Mouse (Mus musculus) embryonic facial prominence, embryonic 15.5 days (tissue): ENCODE results near the gene Hemgn. TPM values are rescaled to one million over a fixed set of nuclear protein-coding genes. Genes with fewer than 3 reads are reported as not detected.

ENCODE experiments used
- ATAC-seq: fragments of 200-750 bp; cut with Nextera tagmentation; 2 replicates; pipeline ENCODE4 v1.8.0; 2017; ENCODE audit warnings: low read depth, moderate TSS enrichment; ENCODE audit not compliant: insufficient number of reproducible peaks, low FRiP score, low TSS enrichment
- H3K27ac ChIP-seq: fragments of 300-500 bp; sonication (generic); replicated peaks from 2 replicates; pipeline ENCODE4 v1.5.1; 2015; ENCODE audit warnings: mild to moderate bottlenecking, inconsistent platforms
- H3K27me3 ChIP-seq: fragments of 300-500 bp; sonication (generic); 2 replicates; pipeline ENCODE4 v1.6.1; 2015; ENCODE audit warnings: inconsistent platforms
- H3K36me3 ChIP-seq: fragments of 300-500 bp; sonication (generic); 2 replicates; pipeline ENCODE4 v1.6.1; 2015; ENCODE audit warnings: mild to moderate bottlenecking, inconsistent platforms
- H3K4me1 ChIP-seq: fragments of 300-500 bp; sonication (generic); 2 replicates; pipeline ENCODE4 v1.6.1; 2015; ENCODE audit warnings: inconsistent platforms
- H3K4me2 ChIP-seq: fragments of 300-500 bp; sonication (generic); replicated peaks from 2 replicates; pipeline ENCODE4 v1.6.1; 2015; ENCODE audit warnings: mild to moderate bottlenecking, inconsistent platforms
- H3K4me3 ChIP-seq: fragments of 300-500 bp; sonication (generic); replicated peaks from 2 replicates; pipeline ENCODE4 v1.5.1; 2015; ENCODE audit warnings: mild to moderate bottlenecking, inconsistent platforms
- H3K9ac ChIP-seq: fragments of 300-500 bp; sonication (generic); 2 replicates; pipeline ENCODE4 v1.6.1; 2015; ENCODE audit warnings: inconsistent platforms
- H3K9me3 ChIP-seq: fragments of 300-500 bp; sonication (generic); replicated peaks from 2 replicates; pipeline ENCODE4 v1.6.1; 2016; ENCODE audit warnings: inconsistent platforms
- WGBS: fragments of 180-500 bp; shearing (Covaris S2); methylation state at CpG from one replicate; pipeline ENCODE4 v1.1.7; 2015; 5-methylcytosine and 5-hydroxymethylcytosine counted together
- polyA plus RNA-seq: library from polyadenylated mRNA; unstranded; fragments of >200 nt; fragmentation: Nextera tagmentation; extraction: Ambion mirVana; gene quantifications from 2 replicates; pipeline ENCODE4 v1.2.1, GENCODE M21; 2015

The Hemgn gene
- polyA plus RNA-seq, 1 experiment from 2014 or later: 1.0 TPM

DNA sequence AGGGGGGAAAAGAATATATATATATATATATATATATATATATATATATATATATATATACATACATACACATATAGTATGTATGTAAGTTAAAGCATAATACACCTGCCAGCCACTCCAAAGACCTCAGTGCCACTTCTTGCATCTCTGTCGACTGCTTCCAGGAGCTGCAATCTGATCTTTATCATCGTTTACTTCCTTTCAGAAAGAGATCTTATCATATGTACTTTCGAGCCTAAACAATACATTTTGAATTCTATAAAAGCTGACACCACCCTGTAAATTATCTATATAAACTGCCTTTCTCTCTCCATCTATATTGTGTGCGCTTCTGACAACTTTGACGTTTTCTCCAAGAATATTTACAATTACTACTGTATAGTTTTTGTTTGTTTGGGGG is 24.8 kb downstream of the Hemgn start:
- H3K4me1 ChIP-seq: no peaks in the 10 kb centered on the region
- peaks cover 18% of the 10 kb centered on the region; the same call in 1 of the 2 replicates for H3K36me3 ChIP-seq
- peak overlapping the region; percentile 63 for H3K4me2 ChIP-seq
- H3K9me3 ChIP-seq: no peaks in the 10 kb centered on the region
- 0 out of 2 replicates have a peak overlapping the region, but pooled peaks have one; percentile 6 for H3K9ac ChIP-seq
- H3K4me3 ChIP-seq: peak overlapping the region; percentile 74
- WGBS: 17% methylated on average over 5 of the region's 5 CpGs
- H3K27me3 ChIP-seq: no peaks in the 10 kb centered on the region
- peak overlapping the region; percentile 95 for H3K27ac ChIP-seq
- ATAC-seq: no peak

DNA sequence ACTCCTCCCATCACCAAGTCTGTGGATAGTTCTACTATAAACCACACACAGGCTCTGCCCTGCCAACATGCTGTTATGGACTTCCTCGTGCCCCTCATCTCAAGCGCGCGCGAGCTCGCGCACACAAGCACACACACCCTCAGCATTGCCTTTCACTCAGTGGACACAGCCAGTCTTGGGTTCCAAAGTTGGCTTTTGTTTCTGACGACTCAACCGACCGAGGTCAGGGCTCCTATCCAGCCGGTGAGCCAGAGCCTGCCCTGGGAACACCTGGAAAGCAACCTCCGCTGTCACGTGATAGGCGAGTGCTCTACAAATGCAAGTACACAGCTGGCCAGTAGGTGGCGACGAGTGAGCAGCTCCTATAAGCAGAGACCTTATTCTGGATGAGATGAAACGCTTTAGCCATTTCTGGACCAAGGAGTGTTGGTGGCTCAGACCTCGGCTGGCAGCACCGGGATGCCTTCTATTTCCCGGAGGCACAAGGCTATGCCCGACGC is 38.4 kb downstream of the Hemgn start:
- H3K9ac ChIP-seq: no peak overlapping the region
- H3K9me3 ChIP-seq: no peaks in the 10 kb centered on the region
- H3K36me3 ChIP-seq: peaks cover 24% of the 10 kb centered on the region
- 19% methylated on average over 22 of the region's 22 CpGs for WGBS
- no peak overlapping the region for H3K27ac ChIP-seq
- peak overlapping the region; percentile 69 for H3K4me2 ChIP-seq
- H3K4me3 ChIP-seq: peak overlapping the region; percentile 43
- H3K27me3 ChIP-seq: 0 out of 2 replicates have a peak, but pooled peaks cover under 1% of the 10 kb centered on the region
- H3K4me1 ChIP-seq: peaks cover 11% of the 10 kb centered on the region
- peak; percentile 51 for ATAC-seq

DNA sequence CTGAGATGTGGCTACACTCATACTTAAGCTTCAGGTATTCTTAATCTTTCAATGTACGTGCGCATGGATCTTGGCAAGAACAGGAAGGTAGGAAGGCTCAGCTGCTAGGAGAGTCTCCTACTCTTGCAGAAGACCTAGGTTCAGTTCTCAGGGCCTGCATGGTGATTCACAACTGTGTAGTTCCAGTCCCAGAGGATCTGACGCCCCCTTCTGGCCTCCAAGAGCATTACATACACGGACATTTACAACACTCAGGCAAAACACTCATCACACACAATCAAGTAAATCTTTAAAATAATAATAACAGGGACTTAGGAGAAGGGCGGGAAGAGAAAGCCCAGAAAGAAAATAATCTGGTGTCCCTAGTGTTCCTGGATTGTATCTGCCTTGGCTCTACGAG is 38.9 kb downstream of the Hemgn start:
- Histone ChIP-seq H3K36me3 (peaks cover 20% of the 10 kb centered on the region), H3K4me1 (peaks cover 11% of the 10 kb centered on the region), H3K4me3 (peak overlapping the region; percentile 43), H3K27me3 (0 out of 2 replicates have a peak, but pooled peaks cover 3% of the 10 kb centered on the region), H3K9ac (no peak overlapping the region), H3K9me3 (no peaks in the 10 kb centered on the region), H3K27ac (no peak overlapping the region), H3K4me2 (peak overlapping the region; percentile 69)
- 52% methylated on average over 6 of the region's 6 CpGs for WGBS
- ATAC-seq: no peak

DNA sequence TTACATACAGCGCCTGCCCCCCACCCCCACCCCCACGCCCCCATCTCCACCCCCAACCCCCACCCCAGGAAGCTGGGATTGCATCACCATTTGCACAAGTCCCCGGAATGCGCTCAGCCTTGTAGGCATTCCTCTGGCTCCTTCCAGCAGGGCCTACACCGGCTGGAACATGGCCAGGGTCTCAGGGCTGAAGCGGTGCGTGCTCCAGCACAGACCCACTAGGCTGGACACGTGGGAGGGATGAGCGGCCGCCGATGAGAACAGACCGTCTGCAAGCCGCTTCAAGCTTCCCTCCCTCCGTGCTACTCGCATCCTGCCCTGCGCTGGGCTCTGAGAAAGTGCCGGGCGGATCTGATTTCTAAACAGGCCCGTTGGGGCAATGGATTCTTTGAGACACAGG is 42.3 kb downstream of the Hemgn start:
- no peak overlapping the region for H3K9ac ChIP-seq
- peak overlapping the region; percentile 44 for H3K4me2 ChIP-seq
- ATAC-seq: peak; percentile 72; the same call in 1 of the 2 replicates
- H3K4me1 ChIP-seq: peaks cover 11% of the 10 kb centered on the region
- 1% methylated on average over 19 of the region's 19 CpGs for WGBS
- H3K27ac ChIP-seq: no peak overlapping the region
- H3K4me3 ChIP-seq: peak overlapping the region; percentile 18; the same call in 1 of the 2 replicates
- no peaks in the 10 kb centered on the region for H3K9me3 ChIP-seq
- no peaks in the 10 kb centered on the region for H3K36me3 ChIP-seq
- peaks cover 9% of the 10 kb centered on the region; the same call in 1 of the 2 replicates for H3K27me3 ChIP-seq

DNA sequence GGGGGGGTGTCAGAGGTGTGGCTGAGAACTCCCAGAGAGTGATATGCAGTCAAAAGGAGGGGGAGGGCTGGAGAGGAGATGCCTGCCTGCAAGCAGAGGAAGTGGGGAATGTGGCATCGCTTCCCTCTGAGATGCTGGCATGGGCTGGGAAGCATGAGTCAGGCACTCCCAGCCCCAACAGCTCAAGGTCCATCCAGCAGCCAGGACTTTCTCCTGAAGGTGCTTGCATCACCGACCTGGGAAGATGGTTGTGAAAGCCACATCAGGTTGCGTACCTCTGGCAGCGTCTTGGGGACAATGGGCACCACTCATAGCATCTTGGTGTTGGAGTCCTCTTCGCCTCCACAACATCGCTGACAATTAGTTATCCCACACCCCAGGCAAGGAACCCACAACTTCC is 42.9 kb downstream of the Hemgn start:
- Histone ChIP-seq H3K4me1 (peaks cover 11% of the 10 kb centered on the region), H3K36me3 (no peaks in the 10 kb centered on the region), H3K4me3 (no peak overlapping the region), H3K27me3 (peaks cover 9% of the 10 kb centered on the region; the same call in 1 of the 2 replicates), H3K27ac (no peak overlapping the region), H3K4me2 (no peak overlapping the region), H3K9ac (no peak overlapping the region), H3K9me3 (no peaks in the 10 kb centered on the region)
- 50% methylated on average over 6 of the region's 6 CpGs for WGBS
- ATAC-seq: no peak

DNA sequence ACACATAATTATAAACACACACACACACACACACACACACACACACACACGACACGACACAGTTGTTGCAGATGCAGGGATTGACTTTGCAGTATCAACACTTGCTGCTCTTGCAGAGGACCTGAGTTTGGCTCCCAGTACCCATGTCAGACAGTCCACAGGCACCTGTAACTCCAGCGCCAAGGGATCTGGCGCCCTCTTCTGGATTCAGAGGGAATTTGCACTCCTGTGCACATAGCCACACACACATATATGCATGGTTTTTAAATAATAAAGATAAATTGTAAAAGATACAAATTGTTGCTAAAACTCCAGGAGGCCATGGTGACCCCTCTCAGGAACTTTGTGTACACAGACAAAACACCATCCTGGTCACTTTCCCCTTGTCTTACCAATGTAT is 44.2 kb downstream of the Hemgn start:
- H3K27me3 ChIP-seq: peaks cover 9% of the 10 kb centered on the region; the same call in 1 of the 2 replicates
- no peaks in the 10 kb centered on the region for H3K36me3 ChIP-seq
- H3K4me2 ChIP-seq: no peak overlapping the region
- WGBS: 63% methylated on average over 4 of the region's 4 CpGs
- no peak overlapping the region for H3K9ac ChIP-seq
- ATAC-seq: no peak
- H3K27ac ChIP-seq: no peak overlapping the region
- no peak overlapping the region for H3K4me3 ChIP-seq
- H3K9me3 ChIP-seq: no peaks in the 10 kb centered on the region
- peaks cover 4% of the 10 kb centered on the region; the same call in 1 of the 2 replicates for H3K4me1 ChIP-seq

DNA sequence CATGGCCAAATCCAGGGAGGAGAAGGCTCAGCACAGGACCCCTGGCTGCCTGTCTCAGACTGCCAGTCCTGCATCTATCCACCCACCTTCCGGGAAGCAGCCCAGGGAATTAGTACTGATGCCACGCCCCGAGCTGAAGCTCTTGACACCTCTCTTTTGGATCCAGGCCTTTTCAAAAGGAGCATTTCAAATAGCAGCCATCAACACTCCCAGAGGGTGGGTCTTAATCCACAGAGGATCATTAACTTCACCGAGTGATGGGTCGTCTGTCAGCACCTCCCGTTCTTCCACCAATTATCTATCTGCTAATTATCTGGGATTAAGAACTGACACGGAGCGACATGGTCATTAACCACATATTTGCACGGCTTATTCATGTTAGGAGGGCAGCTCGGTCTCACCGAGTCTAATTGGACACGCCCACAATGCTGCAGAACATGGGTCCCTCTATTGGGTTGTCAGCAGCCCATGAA is 45.8 kb downstream of the Hemgn start:
- H3K27ac ChIP-seq: no peak overlapping the region
- H3K4me1 ChIP-seq: peaks cover 4% of the 10 kb centered on the region; the same call in 1 of the 2 replicates
- no peaks in the 10 kb centered on the region for H3K36me3 ChIP-seq
- no peak; the same call in 1 of the 2 replicates for ATAC-seq
- H3K27me3 ChIP-seq: peaks cover 9% of the 10 kb centered on the region; the same call in 1 of the 2 replicates
- no peak overlapping the region for H3K4me2 ChIP-seq
- WGBS: 16% methylated on average over 12 of the region's 12 CpGs
- no peak overlapping the region for H3K9ac ChIP-seq
- H3K4me3 ChIP-seq: no peak overlapping the region
- H3K9me3 ChIP-seq: no peaks in the 10 kb centered on the region

DNA sequence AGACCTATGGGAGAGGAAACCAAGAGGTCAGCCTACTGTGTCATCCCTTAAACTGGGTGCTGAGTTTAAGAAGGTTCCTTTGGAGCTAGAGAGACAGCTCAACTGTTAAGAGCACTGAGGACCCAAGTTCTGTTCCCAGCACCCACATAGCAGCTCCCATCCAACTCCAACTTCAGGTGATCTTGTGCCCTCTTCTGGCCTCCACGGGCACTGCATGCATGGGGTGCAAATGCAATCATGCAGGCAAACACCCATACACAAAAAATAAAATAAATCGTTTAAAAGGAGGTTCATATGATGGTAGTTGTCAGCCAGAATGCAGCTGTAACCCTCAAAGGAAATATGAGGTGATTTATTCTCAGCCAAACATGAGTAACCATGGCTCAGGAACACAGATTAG is 48.9 kb downstream of the Hemgn start:
- peaks cover 6% of the 10 kb centered on the region; the same call in 1 of the 2 replicates for H3K27me3 ChIP-seq
- H3K27ac ChIP-seq: no peak overlapping the region
- H3K4me3 ChIP-seq: no peak overlapping the region
- WGBS: 82% methylated on average over 2 of the region's 2 CpGs
- H3K9ac ChIP-seq: no peak overlapping the region
- no peaks in the 10 kb centered on the region for H3K36me3 ChIP-seq
- H3K9me3 ChIP-seq: no peaks in the 10 kb centered on the region
- no peaks in the 10 kb centered on the region for H3K4me1 ChIP-seq
- no peak for ATAC-seq
- no peak overlapping the region for H3K4me2 ChIP-seq

DNA sequence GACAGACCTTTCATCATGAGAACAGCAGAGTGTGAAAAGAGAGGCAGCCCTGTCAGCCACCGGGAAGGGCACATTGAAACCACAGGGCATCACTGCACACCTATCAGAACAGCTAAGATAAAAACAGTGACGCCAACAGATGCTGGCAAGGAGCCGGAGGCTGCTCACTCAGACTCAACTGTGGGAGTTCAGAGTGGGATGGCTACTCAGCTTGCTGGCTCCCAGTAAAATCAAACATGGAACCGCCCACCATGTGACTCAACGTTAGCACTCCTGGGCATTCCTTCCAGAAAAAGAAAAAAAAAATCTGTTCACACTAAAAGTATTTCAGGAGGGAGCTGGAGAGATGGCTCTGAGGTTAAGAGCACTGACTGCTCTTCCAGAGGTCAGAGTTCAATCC is 52.0 kb downstream of the Hemgn start:
- Histone ChIP-seq H3K4me2 (no peak overlapping the region), H3K27ac (no peak overlapping the region), H3K4me1 (no peaks in the 10 kb centered on the region), H3K27me3 (peaks cover 8% of the 10 kb centered on the region; the same call in 1 of the 2 replicates), H3K9me3 (no peaks in the 10 kb centered on the region), H3K9ac (no peak overlapping the region), H3K4me3 (no peak overlapping the region), H3K36me3 (no peaks in the 10 kb centered on the region)
- ATAC-seq: no peak
- WGBS: 73% methylated on average over 5 of the region's 5 CpGs

DNA sequence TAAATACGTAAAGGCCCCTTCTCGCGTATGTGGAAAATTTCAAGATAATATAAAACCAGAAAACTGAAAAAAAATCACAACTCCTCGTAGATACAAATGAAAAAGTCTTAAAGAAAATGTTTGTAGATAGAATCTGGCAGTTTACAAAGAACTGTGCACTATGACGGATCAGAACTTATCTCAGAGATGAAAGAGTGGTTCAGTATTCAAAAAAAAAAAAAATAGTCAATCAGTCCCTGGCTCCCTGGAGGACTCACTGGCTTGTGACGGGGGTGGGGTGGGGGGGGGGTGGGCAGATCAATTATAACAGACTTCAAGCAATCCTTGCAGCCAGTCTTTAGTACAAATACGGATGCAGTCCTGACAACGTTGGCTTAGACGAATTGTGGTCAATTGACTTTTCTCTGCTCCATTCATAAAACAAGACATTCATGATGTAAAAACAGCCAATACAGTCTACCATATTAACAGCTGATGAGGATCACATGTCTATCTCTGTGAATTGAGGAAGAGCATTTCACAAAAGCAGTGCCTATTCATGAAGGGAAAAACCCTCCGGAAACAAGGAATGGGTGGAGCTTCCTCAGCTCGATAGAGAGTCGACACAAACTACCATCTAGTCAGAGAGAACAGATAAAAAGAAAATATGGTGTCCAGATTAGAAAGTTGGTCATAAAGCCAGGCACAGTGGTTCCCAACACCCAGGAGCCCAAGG is 53.6 kb downstream of the Hemgn start:
- H3K4me2 ChIP-seq: no peak overlapping the region
- H3K27me3 ChIP-seq: peaks cover 15% of the 10 kb centered on the region
- 70% methylated on average over 12 of the region's 12 CpGs for WGBS
- ATAC-seq: no peak
- H3K9ac ChIP-seq: no peak overlapping the region
- no peaks in the 10 kb centered on the region for H3K4me1 ChIP-seq
- H3K9me3 ChIP-seq: no peaks in the 10 kb centered on the region
- H3K4me3 ChIP-seq: no peak overlapping the region
- no peaks in the 10 kb centered on the region for H3K36me3 ChIP-seq
- no peak overlapping the region for H3K27ac ChIP-seq

DNA sequence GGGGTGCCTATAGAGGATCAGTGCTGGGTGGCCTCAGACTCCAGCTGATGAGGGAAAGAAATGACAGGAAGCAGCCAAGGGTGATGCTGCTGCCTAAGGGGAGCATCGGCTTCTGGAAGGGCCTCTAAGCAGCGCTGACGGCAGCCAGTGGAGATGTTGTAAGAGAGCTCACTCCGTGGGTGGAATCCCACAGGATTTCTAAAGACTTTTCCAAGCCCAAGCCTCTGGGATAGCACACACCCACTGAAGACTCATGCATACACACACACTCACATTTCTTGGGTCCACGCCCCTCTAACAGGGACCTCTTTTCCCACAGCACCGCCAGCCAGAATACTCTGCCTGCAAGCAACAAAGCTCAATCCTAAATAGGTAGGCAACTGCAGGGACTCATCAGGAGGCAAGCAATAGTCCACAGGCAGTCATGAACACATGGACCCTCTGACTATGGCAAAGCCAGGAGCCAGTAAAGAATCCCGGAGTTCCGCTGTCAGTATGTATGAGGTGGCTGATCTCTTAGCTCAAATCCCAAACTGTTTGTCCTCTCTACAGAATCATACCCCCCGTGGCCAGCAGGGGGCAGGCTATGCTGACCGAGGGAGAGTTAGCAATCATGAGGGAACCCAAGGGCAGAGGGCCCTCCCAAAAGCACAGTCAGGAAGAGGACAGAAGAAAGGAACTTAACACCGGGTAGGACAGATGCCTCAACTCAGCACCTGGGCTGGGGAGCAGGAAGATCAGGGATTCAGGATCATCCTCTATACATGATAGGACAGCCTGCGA is 56.8 kb downstream of the Hemgn start:
- peaks cover 28% of the 10 kb centered on the region for H3K27me3 ChIP-seq
- H3K4me2 ChIP-seq: no peak overlapping the region
- H3K27ac ChIP-seq: no peak overlapping the region
- 40% methylated on average over 12 of the region's 12 CpGs for WGBS
- H3K36me3 ChIP-seq: no peaks in the 10 kb centered on the region
- H3K9me3 ChIP-seq: no peaks in the 10 kb centered on the region
- H3K9ac ChIP-seq: no peak overlapping the region
- peaks cover 13% of the 10 kb centered on the region for H3K4me1 ChIP-seq
- H3K4me3 ChIP-seq: no peak overlapping the region
- no peak for ATAC-seq
